Mouse (Mus musculus) thymus, adult 2 months (tissue): ENCODE results near the gene 2210011C24Rik. TPM values are rescaled to one million over a fixed set of nuclear protein-coding genes. Genes with fewer than 3 reads are reported as not detected.

Experiments
- DNase-seq: peaks from one replicate; pipeline ENCODE4 v3.0.0; 2021
- H3K27ac ChIP-seq: fragments of 200-500 bp; 2 replicates; pipeline ENCODE4 v1.5.1; 2012; ENCODE audit warnings: low read length, control low read depth; ENCODE audit not compliant: control insufficient read depth, insufficient read depth
- H3K27me3 ChIP-seq: fragments of 200-500 bp; 2 replicates; pipeline ENCODE4 v1.6.1; 2012; ENCODE audit warnings: mild to moderate bottlenecking, low read length, moderate library complexity, mixed read lengths; ENCODE audit not compliant: control insufficient read depth, insufficient read depth
- H3K36me3 ChIP-seq: fragments of 200-500 bp; 2 replicates; pipeline ENCODE4 v1.6.1; 2012; ENCODE audit warnings: mild to moderate bottlenecking, low read length, moderate library complexity; ENCODE audit not compliant: control insufficient read depth, insufficient read depth
- H3K4me1 ChIP-seq: fragments of 200-500 bp; replicated peaks from 2 replicates; pipeline ENCODE4 v1.6.1; 2012; ENCODE audit warnings: low read length; ENCODE audit not compliant: control insufficient read depth, insufficient read depth
- H3K4me3 ChIP-seq: fragments of 200-500 bp; 2 replicates; pipeline ENCODE4 v1.5.1; 2012; ENCODE audit warnings: mild to moderate bottlenecking, low read length, control low read depth, moderate library complexity; ENCODE audit not compliant: control insufficient read depth, insufficient read depth
- CTCF ChIP-seq: fragments of 200-500 bp; IDR thresholded peaks from 2 replicates; pipeline ENCODE4 v1.5.1; 2012; ENCODE audit warnings: mild to moderate bottlenecking, control low read depth, low read length, moderate library complexity, borderline replicate concordance; ENCODE audit not compliant: control insufficient read depth, poor library complexity, insufficient read depth; ENCODE audit errors: extremely low read depth
- POLR2A ChIP-seq: fragments of 200-500 bp; IDR thresholded peaks from 2 replicates; pipeline ENCODE4 v1.6.1; 2012; ENCODE audit warnings: mild to moderate bottlenecking, low read length, control low read depth, moderate library complexity; ENCODE audit not compliant: control insufficient read depth, poor library complexity, insufficient read depth; ENCODE audit errors: extremely low read depth
- WGBS: fragments of 180-500 bp; shearing (Covaris S2); methylation state at CpG from one replicate; pipeline ENCODE4 v1.1.7; 2018; 5-methylcytosine and 5-hydroxymethylcytosine counted together
- polyA plus RNA-seq: library from polyadenylated mRNA; depleted of rRNA; stranded (reverse); fragments of >200 nt; gene quantifications from 2 replicates; pipeline ENCODE4 v1.2.3, GENCODE M21; 2012; rRNA removed

2210011C24Rik gene
- polyA plus RNA-seq, 1 experiment: 0.43 TPM

- WGBS: 98% methylated on average over 7 of the region's 7 CpGs
Measured at GRCm38 (mm10) chr8:83967701-83968100, 44.3 kb downstream of the 2210011C24Rik start.

GRCm38 (mm10) chr8:83964015-83964765, 47.8 kb downstream of the 2210011C24Rik start:
- H3K27me3 ChIP-seq: no peaks in the 10 kb centered on the region
- H3K36me3 ChIP-seq: peaks cover 26% of the 10 kb centered on the region
- no peak overlapping the region for H3K4me3 ChIP-seq
- no peak overlapping the region for H3K27ac ChIP-seq
- H3K4me1 ChIP-seq: no peaks in the 10 kb centered on the region
- 92% methylated on average over 5 of the region's 5 CpGs for WGBS
- no peak for DNase-seq
- no peak for TF ChIP-seq CTCF
- no peak for TF ChIP-seq POLR2A

More at GRCm38 (mm10) chr8:83967701-83968100, 44.3 kb downstream of the 2210011C24Rik start:
- Histone ChIP-seq H3K4me3 (no peak overlapping the region), H3K27ac (no peak overlapping the region), H3K36me3 (peaks cover 26% of the 10 kb centered on the region), H3K4me1 (peaks cover 5% of the 10 kb centered on the region), H3K27me3 (no peaks in the 10 kb centered on the region)
- no peak for DNase-seq
- TF ChIP-seq CTCF (no peak), POLR2A (no peak)

Other genes starting within 250 kb of the 2210011C24Rik start
- 170 and 184 TPM in 2 replicates for gene Adgrl1, start 112.1 kb downstream of the 2210011C24Rik start, polyA plus RNA-seq
- gene Gm10644, start 57.0 kb downstream of the 2210011C24Rik start, polyA plus RNA-seq: 0.75 and 1.1 TPM in 2 replicates
- gene Asf1b, start 56.7 kb downstream of the 2210011C24Rik start, polyA plus RNA-seq: 170 and 243 TPM in 2 replicates
- 57.8 and 59.0 TPM in 2 replicates for gene Prkaca, start 39.2 kb downstream of the 2210011C24Rik start, polyA plus RNA-seq
- gene Samd1, start 14.5 kb downstream of the 2210011C24Rik start, polyA plus RNA-seq: 153 and 190 TPM in 2 replicates
- 1.1 and 1.2 TPM in 2 replicates for gene 1700067K01Rik, start 10.7 kb downstream of the 2210011C24Rik start, polyA plus RNA-seq
- 0.32 and 0.43 TPM in 2 replicates for gene Palm3, start 9.3 kb upstream of the 2210011C24Rik start, polyA plus RNA-seq
- 82.6 and 84.0 TPM in 2 replicates for gene Il27ra, start 30.4 kb upstream of the 2210011C24Rik start, polyA plus RNA-seq
- gene Rln3, start 32.8 kb upstream of the 2210011C24Rik start, polyA plus RNA-seq: 7.1 and 9.1 TPM in 2 replicates
- gene Gm10643, start 53.0 kb upstream of the 2210011C24Rik start, polyA plus RNA-seq: 0.36 and 0.45 TPM in 2 replicates
- 76.1 and 88.8 TPM in 2 replicates for gene Rfx1, start 54.7 kb upstream of the 2210011C24Rik start, polyA plus RNA-seq
- gene Dcaf15, start 92.6 kb upstream of the 2210011C24Rik start, polyA plus RNA-seq: 190 and 211 TPM in 2 replicates
- gene Podnl1, start 113.8 kb upstream of the 2210011C24Rik start, polyA plus RNA-seq: 6.6 and 7.7 TPM in 2 replicates
- 49.8 and 54.6 TPM in 2 replicates for gene Cc2d1a, start 135.8 kb upstream of the 2210011C24Rik start, polyA plus RNA-seq
- 1.9 and 2.4 TPM in 2 replicates for gene 4930432K21Rik, start 135.9 kb upstream of the 2210011C24Rik start, polyA plus RNA-seq
- 5.5 and 8.5 TPM in 2 replicates for gene Nanos3, start 173.0 kb upstream of the 2210011C24Rik start, polyA plus RNA-seq
- gene Zswim4, start 224.9 kb upstream of the 2210011C24Rik start, polyA plus RNA-seq: 53.0 and 59.0 TPM in 2 replicates
- 159 and 193 TPM in 2 replicates for gene D8Ertd738e, start 237.5 kb upstream of the 2210011C24Rik start, polyA plus RNA-seq
- gene Mri1, start 245.2 kb upstream of the 2210011C24Rik start, polyA plus RNA-seq: 89.6 and 107 TPM in 2 replicates